Mouse (Mus musculus) kidney, adult 2 months (tissue): Measurements from ENCODE around the gene Apol11b.

Experiments used
- CTCF ChIP-seq: fragments of 200-500 bp; conservative IDR thresholded peaks from 2 replicates; pipeline ENCODE4 v1.5.1; 2011; ENCODE audit warnings: low read depth, mild to moderate bottlenecking, control low read depth, low read length, moderate library complexity, mixed read lengths; ENCODE audit not compliant: insufficient read depth, insufficient read length
- POLR2A ChIP-seq: fragments of 200-500 bp; IDR thresholded peaks from one replicate; pipeline ENCODE4 v1.6.1; 2011; ENCODE audit warnings: low read depth, low read length, control low read depth

DNA sequence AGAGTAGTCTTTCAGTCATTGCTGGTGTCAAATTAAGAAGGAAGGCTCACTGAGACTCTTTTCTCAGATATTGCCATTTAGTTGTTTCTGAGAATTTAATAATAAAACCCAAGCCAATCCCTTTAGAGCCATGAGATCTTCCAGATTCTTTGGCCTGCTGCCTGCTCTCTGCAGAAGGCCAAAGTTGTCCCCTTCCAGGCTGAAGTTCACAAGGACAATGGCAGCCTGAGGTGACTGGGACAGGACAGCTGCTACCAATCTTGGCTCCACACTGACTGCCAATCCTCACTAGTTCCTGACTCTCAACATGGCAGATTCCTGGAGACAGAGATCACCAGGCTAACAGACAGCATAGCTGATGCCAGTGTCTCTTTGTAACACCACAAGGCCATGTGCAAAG is 56.1 kb downstream of the Apol11b start:
- TF ChIP-seq CTCF (no peak), POLR2A (no peak)
